Mouse (Mus musculus): ENCODE measurements around the gene Acoxl. TPM values are rescaled to one million over a fixed set of nuclear protein-coding genes. Genes with fewer than 3 reads are reported as not detected.

The Acoxl gene
- polyA plus RNA-seq, 1 experiment from 2014 or later, result not detected

GRCm38 (mm10) chr2:128058627-128059026 lies 220.0 kb downstream of the Acoxl start:
- Histone ChIP-seq H3K27ac (no peak overlapping the region), H3K9me3 (replicated peaks) (no peaks in the 10 kb centered on the region), H3K4me2 (no peak overlapping the region), H3K4me1 (no peaks in the 10 kb centered on the region), H3K36me3 (ENCODE audit: poor library complexity, severe bottlenecking) (no peaks in the 10 kb centered on the region), H3K9ac (no peak overlapping the region), H3K4me3 (no peak overlapping the region), H3K27me3 (no peaks in the 10 kb centered on the region)
- no peak for ATAC-seq
- 55% methylated on average over 1 of the region's 1 CpGs for WGBS

GRCm38 (mm10) chr2:128060213-128060612 lies 221.5 kb downstream of the Acoxl start:
- WGBS, result 75% methylated on average over 6 of the region's 6 CpGs
- Histone ChIP-seq H3K4me3 (no peak overlapping the region), H3K4me2 (no peak overlapping the region)

DNA sequence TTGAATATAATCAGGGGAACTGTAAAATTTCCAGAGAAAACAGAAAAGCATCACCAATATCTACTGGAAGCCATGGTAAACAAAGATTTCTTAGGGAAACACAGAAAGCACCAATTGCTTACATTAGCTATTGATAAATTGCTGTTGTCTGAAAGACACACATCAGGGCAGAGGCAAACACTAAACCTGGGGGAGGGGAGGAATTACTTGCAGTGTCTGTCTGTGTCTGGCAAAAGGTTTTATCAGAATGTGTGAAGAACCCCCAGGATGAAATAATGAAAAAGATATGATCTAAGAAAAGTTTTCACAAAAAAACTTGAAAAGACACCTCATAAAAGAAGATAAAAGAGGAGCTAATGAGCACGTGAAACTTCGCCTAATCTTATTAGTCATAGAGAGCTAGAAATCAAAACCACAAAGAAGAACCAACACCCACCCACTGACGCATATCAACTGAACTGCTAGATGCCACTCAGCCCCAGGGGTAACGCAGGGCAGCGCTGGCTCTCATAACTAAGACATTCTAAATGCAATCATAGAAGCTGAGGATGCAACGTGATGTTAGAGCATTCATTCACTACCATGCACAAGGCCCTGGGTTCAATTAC lies 222.1 kb downstream of the Acoxl start:
- Histone ChIP-seq H3K4me3 (no peak overlapping the region), H3K27me3 (no peaks in the 10 kb centered on the region), H3K9ac (no peak overlapping the region), H3K36me3 (ENCODE audit: poor library complexity, severe bottlenecking) (no peaks in the 10 kb centered on the region), H3K9me3 (replicated peaks) (no peaks in the 10 kb centered on the region), H3K4me1 (no peaks in the 10 kb centered on the region), H3K4me2 (no peak overlapping the region), H3K27ac (no peak overlapping the region)
- WGBS, result 35% methylated on average over 6 of the region's 6 CpGs
- ATAC-seq, result no peak

More at GRCm38 (mm10) chr2:128060213-128060612, 221.5 kb downstream of the Acoxl start:
- no peaks in the 10 kb centered on the region for H3K36me3 ChIP-seq (ENCODE audit: poor library complexity, severe bottlenecking)
- ATAC-seq, result no peak
- no peaks in the 10 kb centered on the region for H3K27me3 ChIP-seq
- H3K9ac ChIP-seq, result no peak overlapping the region
- H3K27ac ChIP-seq, result no peak overlapping the region
- no peaks in the 10 kb centered on the region for H3K9me3 ChIP-seq (replicated peaks)
- H3K4me1 ChIP-seq, result no peaks in the 10 kb centered on the region

- H3K9ac ChIP-seq, result no peak overlapping the region
- H3K9me3 ChIP-seq (replicated peaks), result no peaks in the 10 kb centered on the region
- H3K4me1 ChIP-seq, result no peaks in the 10 kb centered on the region
- ATAC-seq, result no peak
- H3K4me3 ChIP-seq, result no peak overlapping the region
- 88% methylated on average over 7 of the region's 7 CpGs for WGBS
- H3K27me3 ChIP-seq, result no peaks in the 10 kb centered on the region
- no peak overlapping the region for H3K27ac ChIP-seq
- H3K4me2 ChIP-seq, result no peak overlapping the region
- H3K36me3 ChIP-seq (ENCODE audit: poor library complexity, severe bottlenecking), result no peaks in the 10 kb centered on the region
Measured at GRCm38 (mm10) chr2:128061491-128061890, 222.8 kb downstream of the Acoxl start.

DNA sequence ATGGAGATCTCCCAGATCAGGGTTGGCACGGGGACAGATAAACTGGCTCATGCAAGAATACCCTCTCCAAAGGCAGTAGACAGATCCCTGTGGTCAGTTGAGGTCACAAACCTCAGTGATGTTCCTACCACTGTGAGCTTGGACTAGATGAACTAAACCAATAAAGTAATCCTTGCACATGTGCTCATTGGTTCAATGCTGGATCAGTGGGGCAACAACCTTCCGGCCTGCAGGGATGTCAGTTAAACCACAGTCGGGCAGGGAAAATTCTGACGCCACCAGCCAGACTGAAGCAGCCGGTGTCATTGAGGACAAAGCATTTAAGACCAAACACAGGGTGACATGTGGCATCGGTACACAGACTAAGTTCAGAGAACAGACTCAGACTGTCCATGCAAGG lies 224.1 kb downstream of the Acoxl start:
- WGBS, result 90% methylated on average over 6 of the region's 6 CpGs
- Histone ChIP-seq H3K9me3 (replicated peaks) (no peaks in the 10 kb centered on the region), H3K4me1 (no peaks in the 10 kb centered on the region), H3K27ac (no peak overlapping the region), H3K9ac (no peak overlapping the region), H3K36me3 (ENCODE audit: poor library complexity, severe bottlenecking) (no peaks in the 10 kb centered on the region), H3K4me2 (no peak overlapping the region), H3K4me3 (no peak overlapping the region), H3K27me3 (no peaks in the 10 kb centered on the region)
- ATAC-seq, result no peak

- H3K27ac ChIP-seq, result no peak overlapping the region
- no peaks in the 10 kb centered on the region for H3K27me3 ChIP-seq
- H3K9me3 ChIP-seq (replicated peaks), result no peaks in the 10 kb centered on the region
- no peak overlapping the region for H3K9ac ChIP-seq
- WGBS, result 96% methylated on average over 2 of the region's 2 CpGs
- H3K4me3 ChIP-seq, result no peak overlapping the region
- no peak for ATAC-seq
- H3K36me3 ChIP-seq (ENCODE audit: poor library complexity, severe bottlenecking), result no peaks in the 10 kb centered on the region
- no peak overlapping the region for H3K4me2 ChIP-seq
- H3K4me1 ChIP-seq, result no peaks in the 10 kb centered on the region
Measured at GRCm38 (mm10) chr2:128065013-128065412, 226.3 kb downstream of the Acoxl start.

- whole genome bisulfite sequencing, result 86% methylated on average over 2 of the region's 2 CpGs
- no peaks in the 10 kb centered on the region for H3K36me3 ChIP-seq (ENCODE audit: poor library complexity, severe bottlenecking)
- ATAC-seq, result no peak
- no peaks in the 10 kb centered on the region for H3K27me3 ChIP-seq
- no peak overlapping the region for H3K4me2 ChIP-seq
- H3K4me3 ChIP-seq, result no peak overlapping the region
- no peaks in the 10 kb centered on the region for H3K9me3 ChIP-seq (replicated peaks)
- H3K27ac ChIP-seq, result no peak overlapping the region
- H3K4me1 ChIP-seq, result no peaks in the 10 kb centered on the region
- H3K9ac ChIP-seq, result no peak overlapping the region
Measured at GRCm38 (mm10) chr2:128065576-128065975, 226.9 kb downstream of the Acoxl start.

- Histone ChIP-seq H3K9me3 (replicated peaks) (no peaks in the 10 kb centered on the region), H3K36me3 (ENCODE audit: poor library complexity, severe bottlenecking) (no peaks in the 10 kb centered on the region), H3K9ac (no peak overlapping the region), H3K27me3 (no peaks in the 10 kb centered on the region), H3K27ac (no peak overlapping the region), H3K4me1 (no peaks in the 10 kb centered on the region), H3K4me3 (no peak overlapping the region), H3K4me2 (no peak overlapping the region)
- ATAC-seq, result no peak
- 84% methylated on average over 3 of the region's 3 CpGs for WGBS
Measured at GRCm38 (mm10) chr2:128067162-128067561, 228.5 kb downstream of the Acoxl start.

GRCm38 (mm10) chr2:128067596-128067995 lies 228.9 kb downstream of the Acoxl start:
- WGBS, result 91% methylated on average over 7 of the region's 7 CpGs
- Histone ChIP-seq H3K27ac (no peak overlapping the region), H3K9ac (no peak overlapping the region), H3K4me2 (no peak overlapping the region), H3K9me3 (replicated peaks) (no peaks in the 10 kb centered on the region), H3K36me3 (ENCODE audit: poor library complexity, severe bottlenecking) (no peaks in the 10 kb centered on the region), H3K4me3 (no peak overlapping the region), H3K4me1 (no peaks in the 10 kb centered on the region), H3K27me3 (no peaks in the 10 kb centered on the region)
- no peak for ATAC-seq

GRCm38 (mm10) chr2:128068176-128068575 lies 229.5 kb downstream of the Acoxl start:
- H3K27me3 ChIP-seq, result no peaks in the 10 kb centered on the region
- H3K27ac ChIP-seq, result no peak overlapping the region
- H3K9me3 ChIP-seq (replicated peaks), result no peaks in the 10 kb centered on the region
- H3K36me3 ChIP-seq (ENCODE audit: poor library complexity, severe bottlenecking), result no peaks in the 10 kb centered on the region
- H3K9ac ChIP-seq, result no peak overlapping the region
- no peak overlapping the region for H3K4me3 ChIP-seq
- H3K4me1 ChIP-seq, result no peaks in the 10 kb centered on the region
- H3K4me2 ChIP-seq, result no peak overlapping the region
- 97% methylated on average over 3 of the region's 4 CpGs for WGBS
- ATAC-seq, result no peak

GRCm38 (mm10) chr2:128069025-128069424 lies 230.3 kb downstream of the Acoxl start:
- ATAC-seq, result no peak
- H3K36me3 ChIP-seq (ENCODE audit: poor library complexity, severe bottlenecking), result no peaks in the 10 kb centered on the region
- WGBS, result 74% methylated on average over 2 of the region's 2 CpGs
- H3K4me1 ChIP-seq, result no peaks in the 10 kb centered on the region
- H3K9me3 ChIP-seq (replicated peaks), result no peaks in the 10 kb centered on the region
- no peak overlapping the region for H3K9ac ChIP-seq
- H3K4me2 ChIP-seq, result no peak overlapping the region
- no peak overlapping the region for H3K4me3 ChIP-seq
- no peak overlapping the region for H3K27ac ChIP-seq
- no peaks in the 10 kb centered on the region for H3K27me3 ChIP-seq

- Histone ChIP-seq H3K4me1 (no peaks in the 10 kb centered on the region), H3K27ac (no peak overlapping the region), H3K36me3 (ENCODE audit: poor library complexity, severe bottlenecking) (no peaks in the 10 kb centered on the region), H3K4me3 (no peak overlapping the region), H3K4me2 (no peak overlapping the region), H3K9ac (no peak overlapping the region), H3K9me3 (replicated peaks) (no peaks in the 10 kb centered on the region), H3K27me3 (no peaks in the 10 kb centered on the region)
- no peak for ATAC-seq
- 84% methylated on average over 7 of the region's 7 CpGs for whole genome bisulfite sequencing
Measured at GRCm38 (mm10) chr2:128071791-128072190, 233.1 kb downstream of the Acoxl start.

DNA sequence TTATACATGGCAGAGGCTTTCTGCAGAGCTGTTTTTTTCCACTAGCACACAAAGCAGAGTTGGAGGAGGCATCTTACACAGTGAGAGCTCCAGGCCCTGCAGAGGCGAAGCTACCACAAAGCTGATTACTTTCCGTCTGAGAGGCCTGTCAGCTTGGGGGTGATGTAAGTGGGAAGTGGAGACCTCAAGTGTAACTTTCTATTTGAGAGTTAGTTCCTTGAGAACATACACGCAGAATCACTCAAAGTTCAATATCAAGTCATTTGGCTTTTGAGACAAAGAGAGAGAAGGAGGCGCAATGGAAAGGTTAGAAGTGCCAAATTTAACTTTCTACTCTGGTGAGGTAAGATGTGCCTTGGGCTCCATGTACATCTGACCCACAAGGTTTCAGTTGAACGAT lies 234.3 kb downstream of the Acoxl start:
- no peak overlapping the region for H3K4me3 ChIP-seq
- no peaks in the 10 kb centered on the region for H3K4me1 ChIP-seq
- H3K4me2 ChIP-seq, result no peak overlapping the region
- H3K27ac ChIP-seq, result no peak overlapping the region
- no peak for ATAC-seq
- no peaks in the 10 kb centered on the region for H3K36me3 ChIP-seq (ENCODE audit: poor library complexity, severe bottlenecking)
- H3K27me3 ChIP-seq, result no peaks in the 10 kb centered on the region
- no peaks in the 10 kb centered on the region for H3K9me3 ChIP-seq (replicated peaks)
- WGBS, result 75% methylated on average over 5 of the region's 5 CpGs
- H3K9ac ChIP-seq, result no peak overlapping the region
